Mouse (Mus musculus): ENCODE measurements around the gene Nabp2.

DNA sequence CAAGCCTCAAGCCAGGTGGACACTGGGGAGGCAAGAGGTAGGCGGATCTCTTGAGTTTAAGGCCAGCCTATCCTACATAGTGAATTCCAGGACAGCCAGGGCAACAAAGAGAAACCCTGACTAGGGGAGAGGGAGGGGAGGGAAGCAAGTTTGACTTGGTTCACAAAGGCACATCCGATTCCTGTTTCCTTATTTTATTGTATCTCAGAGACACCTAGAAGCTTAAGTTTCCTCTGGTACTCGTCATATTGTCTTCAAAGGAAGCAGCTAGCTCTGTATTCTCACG is 789 bp downstream of the Nabp2 start:
- TF ChIP-seq CTCF (IDR thresholded peaks at IDR 0.05; ENCODE audit: borderline replicate concordance, insufficient read depth, low read length) = no peak
- peak; percentile 22 for TF ChIP-seq POLR2A (IDR thresholded peaks at IDR 0.05; ENCODE audit: low read depth, low read length)
